Mouse (Mus musculus) bone marrow macrophage, adult 2 months (primary cell): ENCODE results near the gene Clec12b. TPM values are rescaled to one million over a fixed set of nuclear protein-coding genes. Genes with fewer than 3 reads are reported as not detected.

Source experiments
- H3K27ac ChIP-seq: 2 replicates; pipeline ENCODE4 v1.5.1; 2012; ENCODE audit warnings: low read depth, low read length; ENCODE audit not compliant: insufficient read depth
- H3K4me1 ChIP-seq: 2 replicates; pipeline ENCODE4 v1.6.1; 2012; ENCODE audit warnings: low read length; ENCODE audit not compliant: control insufficient read depth, insufficient read depth
- H3K4me3 ChIP-seq: 2 replicates; pipeline ENCODE4 v1.5.1; 2012; ENCODE audit warnings: mild to moderate bottlenecking, low read length, moderate library complexity; ENCODE audit not compliant: insufficient read depth
- CTCF ChIP-seq: IDR thresholded peaks from 2 replicates; pipeline ENCODE4 v1.5.1; 2012; ENCODE audit warnings: low read depth, mild to moderate bottlenecking, low read length, moderate library complexity
- POLR2A ChIP-seq: IDR thresholded peaks from 2 replicates; pipeline ENCODE4 v1.6.1; 2012; ENCODE audit warnings: mild to moderate bottlenecking, low read depth, low read length, borderline replicate concordance
- polyA plus RNA-seq: library from polyadenylated mRNA; stranded (reverse); fragments of >200 nt; gene quantifications from 2 replicates; pipeline ENCODE4 v1.2.4, GENCODE M21; 2012; ENCODE audit not compliant: missing spikeins, insufficient read depth, insufficient read length

Clec12b gene
- polyA plus RNA-seq, 1 experiment: not detected

DNA sequence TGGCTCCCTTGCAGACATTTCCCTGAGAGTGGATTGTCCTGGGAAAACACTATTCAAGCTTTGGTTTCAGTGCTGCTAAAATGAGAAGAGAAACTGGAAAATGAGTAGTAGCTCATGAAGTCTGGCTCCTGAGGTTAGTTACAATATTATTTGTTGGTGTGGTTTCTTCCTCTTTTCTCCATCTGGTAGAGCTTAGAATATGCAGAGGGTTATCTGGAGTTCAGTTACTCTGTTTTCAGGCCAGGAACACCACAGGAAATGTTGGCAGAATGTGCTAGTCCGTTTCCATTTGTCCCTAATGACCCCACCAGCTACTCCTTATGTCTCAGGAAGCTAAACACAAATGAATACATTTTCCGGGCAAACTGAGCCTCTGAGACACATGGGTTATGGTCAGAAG is 21.6 kb upstream of the Clec12b start:
- no peak for TF ChIP-seq POLR2A
- TF ChIP-seq CTCF: no peak
- Histone ChIP-seq H3K27ac (peak overlapping the region; percentile 93), H3K4me3 (no peak overlapping the region), H3K4me1 (peaks cover 16% of the 10 kb centered on the region)

DNA sequence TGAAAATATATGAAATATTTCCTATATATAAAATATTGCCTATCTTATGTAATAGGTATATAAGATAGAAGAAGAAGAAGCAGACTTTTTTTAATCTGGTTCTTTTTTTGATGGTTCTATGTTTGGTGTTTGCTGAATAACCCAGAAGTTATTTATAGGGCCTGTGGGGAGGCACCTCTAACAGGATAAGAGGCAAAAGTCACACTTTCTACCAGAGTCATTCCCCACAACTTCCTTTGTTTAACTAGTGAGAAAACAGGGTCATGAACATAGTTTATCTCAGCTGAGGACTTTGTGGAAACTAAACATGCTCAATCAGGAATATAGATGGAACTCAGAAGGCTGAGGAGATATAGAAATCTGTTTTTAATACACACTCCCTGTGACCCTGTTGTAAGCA is 20.3 kb upstream of the Clec12b start:
- no peak for TF ChIP-seq CTCF
- TF ChIP-seq POLR2A: no peak
- Histone ChIP-seq H3K4me1 (peaks cover 23% of the 10 kb centered on the region), H3K4me3 (no peak overlapping the region), H3K27ac (peak overlapping the region; percentile 93)

DNA sequence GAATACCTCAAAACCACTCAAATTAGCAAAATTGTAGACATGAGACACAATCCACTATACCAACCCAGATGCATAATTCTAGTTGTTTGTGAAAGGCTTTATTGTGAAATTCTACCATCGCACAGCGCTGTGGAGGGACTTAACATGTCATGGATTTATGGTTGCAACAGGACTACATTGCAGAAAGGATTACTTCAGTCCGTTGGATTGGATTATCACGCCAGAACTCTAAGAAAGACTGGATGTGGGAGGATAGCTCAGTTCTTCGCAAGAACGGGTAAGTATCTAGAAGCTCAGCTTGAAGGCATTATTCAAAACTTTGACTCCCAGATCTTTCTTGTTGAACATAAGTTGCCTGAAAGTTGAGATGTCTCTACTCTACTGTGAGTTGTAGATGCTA is 17.7 kb upstream of the Clec12b start:
- Histone ChIP-seq H3K4me3 (no peak overlapping the region), H3K4me1 (peaks cover 35% of the 10 kb centered on the region), H3K27ac (no peak overlapping the region)
- TF ChIP-seq CTCF (no peak), POLR2A (no peak)

DNA sequence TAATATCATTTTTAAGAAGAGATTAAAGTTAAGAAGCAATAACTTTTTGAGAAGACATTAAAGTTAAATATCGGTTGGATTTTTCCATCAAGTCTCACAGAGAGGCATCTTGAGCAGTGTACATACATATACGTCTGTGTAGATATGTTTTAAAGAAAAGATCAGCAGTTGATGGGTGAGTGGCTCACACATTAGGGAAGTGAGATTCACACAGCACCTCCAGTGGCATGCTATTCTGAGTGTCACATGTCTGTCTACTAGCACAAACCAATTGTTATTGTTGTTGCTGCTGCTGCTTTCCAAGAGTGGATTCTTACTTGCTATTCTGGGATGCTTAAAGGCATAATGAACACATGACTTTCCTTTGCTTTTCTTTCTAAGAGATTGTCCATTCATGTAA is 16.7 kb upstream of the Clec12b start:
- no peak overlapping the region for H3K27ac ChIP-seq
- no peak overlapping the region for H3K4me3 ChIP-seq
- TF ChIP-seq POLR2A (no peak), CTCF (no peak)
- H3K4me1 ChIP-seq: peaks cover 28% of the 10 kb centered on the region

DNA sequence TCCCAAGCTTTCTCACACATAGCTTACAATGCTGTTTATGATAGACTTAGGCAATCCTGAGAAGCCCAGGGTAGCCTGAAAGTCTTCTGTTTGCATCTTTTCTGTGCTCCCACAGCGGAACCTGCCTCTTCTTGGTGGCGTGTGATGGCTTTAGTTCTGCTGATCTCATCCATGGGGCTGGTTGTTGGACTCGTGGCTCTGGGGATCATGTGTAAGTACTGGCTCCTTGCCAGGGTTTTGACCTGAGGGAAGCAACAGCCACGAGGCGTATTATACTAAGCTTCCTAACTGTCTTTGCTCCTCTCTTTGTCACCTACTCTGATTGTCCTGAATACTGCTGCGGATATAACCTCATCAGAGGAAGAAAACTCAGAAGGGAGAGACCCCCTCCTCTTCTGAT is 14.3 kb upstream of the Clec12b start:
- H3K4me3 ChIP-seq: no peak overlapping the region
- H3K4me1 ChIP-seq: peaks cover 30% of the 10 kb centered on the region

DNA sequence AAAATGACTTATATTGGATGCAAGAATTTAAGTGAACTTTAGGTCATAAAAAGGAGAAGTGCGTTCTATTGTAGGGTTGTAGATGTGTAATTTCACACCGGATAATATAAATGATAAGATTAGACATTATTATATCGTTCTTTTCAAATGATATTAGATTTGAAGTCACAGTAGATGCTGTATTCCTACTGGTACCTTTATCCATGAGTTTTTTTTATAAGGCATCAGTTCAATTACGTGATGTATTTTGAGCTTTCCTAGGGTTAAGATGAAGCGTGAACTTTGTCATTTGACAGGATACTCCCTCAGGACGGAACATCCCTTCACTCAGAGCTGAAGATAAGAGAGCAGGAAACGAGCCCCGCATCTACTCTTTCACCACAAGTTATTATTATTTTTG is 11.3 kb upstream of the Clec12b start, which contains the start of gene Clec1b:
TSS of gene Clec1b (plus strand) at position 301 of the 400 bp plus-strand sequence.
- TF ChIP-seq POLR2A (no peak), CTCF (no peak)
- H3K4me1 ChIP-seq: peaks cover 22% of the 10 kb centered on the region
- H3K27ac ChIP-seq: no peak within 1 kb of the TSS
- no peak within 1 kb of the TSS for H3K4me3 ChIP-seq

More for the DNA sequence above, 14.3 kb upstream of the Clec12b start:
- no peak for TF ChIP-seq CTCF
- TF ChIP-seq POLR2A: no peak
- H3K27ac ChIP-seq: peak overlapping the region; percentile 76

DNA sequence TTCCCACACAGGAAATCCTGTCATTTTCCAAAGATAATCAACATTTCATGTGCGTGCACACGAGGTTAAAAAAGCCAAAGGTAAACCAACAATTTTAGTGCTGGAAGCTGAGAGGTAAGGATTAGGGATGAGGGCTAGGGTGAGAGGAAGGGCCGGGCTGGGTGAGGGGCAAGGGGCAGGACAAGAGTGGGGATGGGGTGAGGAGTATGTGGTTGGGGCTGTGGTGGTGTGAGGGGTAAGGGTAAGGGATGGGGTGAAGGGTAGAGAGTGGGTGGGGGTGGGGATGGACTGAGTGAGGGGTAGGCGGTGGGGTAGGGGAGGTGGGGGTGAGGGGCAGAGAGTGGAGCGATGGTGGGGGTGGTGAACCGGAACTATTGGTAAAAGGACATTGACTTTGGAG is 8.1 kb upstream of the Clec12b start:
- H3K4me1 ChIP-seq: peaks cover 5% of the 10 kb centered on the region; the same call in 1 of the 2 replicates
- H3K4me3 ChIP-seq: no peak overlapping the region
- H3K27ac ChIP-seq: no peak overlapping the region
- TF ChIP-seq POLR2A (no peak), CTCF (no peak)

DNA sequence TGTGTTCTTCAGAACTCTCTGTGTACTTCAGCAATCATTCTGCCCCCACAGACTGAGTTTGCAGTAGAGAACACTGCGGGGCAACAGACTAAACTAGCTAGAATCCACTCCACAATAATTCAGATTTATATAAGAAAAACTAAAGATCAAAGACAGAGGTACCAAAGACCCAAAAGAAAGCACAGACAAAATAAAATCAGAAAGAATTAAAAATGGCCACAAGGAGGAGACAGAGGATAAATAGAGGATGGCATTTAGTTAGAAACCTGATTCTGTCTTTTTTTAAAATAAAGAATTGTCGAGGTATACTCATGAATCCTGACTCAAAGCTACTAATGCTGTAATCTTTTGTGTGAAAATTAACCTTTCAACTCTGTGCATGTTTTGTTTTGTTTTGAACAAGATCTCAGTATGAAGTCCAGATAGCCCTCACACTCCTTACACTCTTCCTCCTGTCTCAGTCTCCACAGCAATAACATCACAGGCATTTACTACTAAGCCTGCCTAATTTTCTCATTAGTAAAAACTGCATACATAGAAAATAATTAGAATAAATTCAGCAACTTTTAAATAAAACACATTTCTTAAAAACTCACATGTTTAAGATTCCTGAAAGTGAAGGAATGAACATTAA is 7.5 kb upstream of the Clec12b start:
- Histone ChIP-seq H3K27ac (no peak overlapping the region), H3K4me1 (peaks cover 5% of the 10 kb centered on the region; the same call in 1 of the 2 replicates), H3K4me3 (no peak overlapping the region)
- TF ChIP-seq POLR2A: no peak
- no peak for TF ChIP-seq CTCF

DNA sequence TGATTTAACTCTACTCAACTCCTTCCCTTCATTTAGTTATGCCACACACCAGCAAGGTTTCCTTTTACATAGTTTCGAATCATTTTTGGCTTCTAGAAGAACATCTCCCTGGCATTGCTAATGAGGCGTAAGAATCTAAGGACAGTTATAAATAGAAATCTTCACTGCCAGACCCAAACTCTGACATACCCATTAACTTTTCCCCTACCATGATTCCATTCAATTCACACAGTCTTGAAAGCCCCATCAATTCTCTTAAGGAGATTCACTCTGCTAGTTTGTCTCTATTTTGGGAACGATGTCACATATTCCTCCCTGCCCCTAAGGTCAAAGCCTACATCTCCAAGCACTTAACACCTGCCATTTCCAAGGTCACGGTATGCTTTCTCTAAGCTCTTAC is 674 bp downstream of the Clec12b start:
- Histone ChIP-seq H3K4me1 (peaks cover 4% of the 10 kb centered on the region), H3K4me3 (no peak overlapping the region), H3K27ac (no peak overlapping the region)
- TF ChIP-seq POLR2A (no peak), CTCF (no peak)

DNA sequence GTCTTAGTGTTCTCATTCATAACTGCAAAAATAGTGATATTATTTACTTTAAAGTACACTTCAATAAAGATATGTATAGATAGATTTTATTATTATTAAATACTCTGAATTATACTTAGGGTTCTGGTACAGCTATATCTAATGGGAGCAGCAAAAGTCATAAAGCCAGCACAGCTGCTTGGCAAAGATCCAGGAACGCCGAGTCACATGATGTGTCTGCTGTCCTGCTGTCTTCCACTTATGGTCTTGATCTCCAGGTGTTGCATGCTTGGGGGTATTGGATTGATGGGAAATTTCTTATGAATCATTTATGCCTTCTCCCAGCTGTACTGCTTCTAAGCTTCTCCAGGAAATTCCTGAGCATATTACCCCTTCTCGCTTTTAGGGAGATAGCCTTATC is 2.2 kb downstream of the Clec12b start:
- no peak for TF ChIP-seq POLR2A
- Histone ChIP-seq H3K4me3 (no peak overlapping the region), H3K27ac (no peak overlapping the region), H3K4me1 (peaks cover 4% of the 10 kb centered on the region)

DNA sequence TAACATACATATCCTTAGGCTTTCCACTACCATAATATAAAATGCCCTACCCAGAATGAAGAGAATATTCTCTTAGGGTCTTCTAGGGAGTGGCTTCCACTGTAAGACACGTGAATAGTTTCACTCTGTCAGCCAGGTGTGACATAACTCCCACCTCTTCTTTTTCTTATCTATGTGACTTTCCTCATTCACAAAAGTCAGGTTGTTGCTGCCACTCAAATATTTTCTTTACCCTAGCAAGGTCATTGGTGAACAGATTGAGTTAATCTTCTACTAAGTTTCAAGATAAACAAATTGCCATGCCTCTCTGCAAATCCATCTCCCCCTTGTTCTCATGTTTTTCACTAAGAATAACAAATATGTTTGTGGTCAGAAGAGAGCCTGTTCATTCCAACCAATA is 3.9 kb downstream of the Clec12b start:
- TF ChIP-seq CTCF (no peak), POLR2A (no peak)
- Histone ChIP-seq H3K4me1 (no peaks in the 10 kb centered on the region), H3K4me3 (no peak overlapping the region), H3K27ac (no peak overlapping the region)
